Mouse (Mus musculus): Measurements from ENCODE around the gene Vcl. TPM values are rescaled to one million over a fixed set of nuclear protein-coding genes. Genes with fewer than 3 reads are reported as not detected.

Vcl gene
- polyA plus RNA-seq, 2 experiments, result 64.1 to 67.4 TPM

DNA sequence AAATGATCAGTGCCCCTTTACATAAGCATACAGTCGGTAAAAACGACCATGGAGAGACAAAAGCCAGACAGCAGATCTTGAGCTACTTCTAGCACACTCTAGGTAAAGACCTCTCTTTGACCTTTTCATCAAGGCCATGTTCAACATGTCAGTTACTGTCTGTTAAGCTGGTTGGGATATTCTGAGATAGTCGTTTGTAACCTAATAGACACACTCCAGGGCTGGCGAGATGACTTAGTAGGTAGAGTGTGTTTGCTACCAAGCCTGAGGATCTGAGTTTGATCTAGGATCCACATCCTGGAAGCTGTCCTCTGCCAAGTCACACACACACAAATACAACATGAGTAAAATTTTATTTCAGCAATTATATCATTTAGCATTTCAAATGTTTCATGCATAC, 110.4 kb downstream of the Vcl start:
- Histone ChIP-seq H3K36me3 (ENCODE audit: control insufficient read depth, insufficient read depth, low read length) (peaks cover 44% of the 10 kb centered on the region), H3K9ac (ENCODE audit: low read depth, low read length, severe bottlenecking) (no peak overlapping the region), H3K4me3 (replicated peaks; ENCODE audit: low read length) (no peak overlapping the region), H3K4me2 (replicated peaks; ENCODE audit: low read depth, low read length, severe bottlenecking) (no peak overlapping the region), H3K27me3 (ENCODE audit: control insufficient read depth, insufficient read depth, low read length) (no peaks in the 10 kb centered on the region), H3K27ac (replicated peaks; ENCODE audit: low read depth, low read length) (no peak overlapping the region), H3K9me3 (ENCODE audit: control insufficient read depth, low read length) (no peaks in the 10 kb centered on the region), H3K4me1 (ENCODE audit: control insufficient read depth, insufficient read depth, low read length) (no peaks in the 10 kb centered on the region)
- no peak for TF ChIP-seq POLR2A (IDR thresholded peaks at IDR 0.05; ENCODE audit: borderline replicate concordance, extremely low read depth, insufficient read depth, insufficient read length)
- ATAC-seq (ENCODE audit: low FRiP score, low read depth), result no peak
- WGBS, result 90% methylated on average over 4 of the region's 4 CpGs
- DNase-seq (ENCODE audit: low spot score), result no peak

DNA sequence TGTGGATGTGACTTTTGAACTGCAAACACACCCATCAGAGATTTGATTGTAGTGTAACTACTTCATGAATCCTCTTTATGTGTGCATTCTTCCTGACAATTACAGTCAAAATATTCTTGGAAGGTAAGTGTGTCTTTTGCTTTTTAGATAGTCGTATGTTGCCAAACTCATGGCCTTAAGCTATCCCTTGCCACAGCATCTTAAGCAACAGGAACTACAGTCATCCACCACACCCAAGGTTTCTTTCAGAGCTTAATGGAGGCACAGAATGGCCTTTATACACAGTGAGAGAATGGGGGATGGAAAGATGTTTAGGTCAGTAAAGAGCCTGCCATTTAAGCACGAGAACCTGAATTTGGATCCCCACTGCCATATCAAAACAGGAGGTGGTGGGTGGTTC, 118.6 kb downstream of the Vcl start:
- 86% methylated on average over 2 of the region's 2 CpGs for WGBS
- Histone ChIP-seq H3K36me3 (ENCODE audit: control insufficient read depth, insufficient read depth, low read length) (peaks cover 15% of the 10 kb centered on the region), H3K9ac (ENCODE audit: low read depth, low read length, severe bottlenecking) (no peak overlapping the region), H3K27ac (replicated peaks; ENCODE audit: low read depth, low read length) (no peak overlapping the region), H3K4me2 (replicated peaks; ENCODE audit: low read depth, low read length, severe bottlenecking) (no peak overlapping the region), H3K9me3 (ENCODE audit: control insufficient read depth, low read length) (no peaks in the 10 kb centered on the region), H3K4me3 (replicated peaks; ENCODE audit: low read length) (no peak overlapping the region), H3K27me3 (ENCODE audit: control insufficient read depth, insufficient read depth, low read length) (no peaks in the 10 kb centered on the region), H3K4me1 (ENCODE audit: control insufficient read depth, insufficient read depth, low read length) (0 out of 2 replicates have a peak, but pooled peaks cover 3% of the 10 kb centered on the region)
- ATAC-seq (ENCODE audit: low FRiP score, low read depth) (no peak), DNase-seq (ENCODE audit: low spot score) (no peak)
- TF ChIP-seq POLR2A (IDR thresholded peaks at IDR 0.05; ENCODE audit: borderline replicate concordance, extremely low read depth, insufficient read depth, insufficient read length), result no peak

DNA sequence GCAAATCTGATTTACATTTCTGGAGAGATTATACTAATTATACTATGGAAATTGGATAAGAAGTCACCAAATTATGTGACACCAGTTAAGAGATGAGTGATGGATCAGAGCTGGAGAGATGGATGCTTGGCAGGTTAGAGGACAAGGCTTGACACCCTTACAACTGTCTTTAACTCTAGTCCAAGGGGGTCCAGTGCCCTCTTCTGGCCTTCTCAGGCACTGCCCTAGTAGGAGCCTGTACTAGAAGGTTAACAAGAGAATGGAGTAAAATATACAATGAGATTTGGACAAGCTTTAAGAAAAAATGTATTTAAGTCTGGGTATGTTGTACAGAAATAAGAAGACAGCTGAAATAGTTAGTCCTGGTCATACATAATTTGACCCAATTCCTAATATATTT, 119.7 kb downstream of the Vcl start:
- H3K27ac ChIP-seq (replicated peaks; ENCODE audit: low read depth, low read length), result no peak overlapping the region
- H3K4me1 ChIP-seq (ENCODE audit: control insufficient read depth, insufficient read depth, low read length), result 0 out of 2 replicates have a peak, but pooled peaks cover 3% of the 10 kb centered on the region
- H3K36me3 ChIP-seq (ENCODE audit: control insufficient read depth, insufficient read depth, low read length), result peaks cover 15% of the 10 kb centered on the region
- H3K4me2 ChIP-seq (replicated peaks; ENCODE audit: low read depth, low read length, severe bottlenecking), result no peak overlapping the region
- H3K27me3 ChIP-seq (ENCODE audit: control insufficient read depth, insufficient read depth, low read length), result no peaks in the 10 kb centered on the region
- TF ChIP-seq POLR2A (IDR thresholded peaks at IDR 0.05; ENCODE audit: borderline replicate concordance, extremely low read depth, insufficient read depth, insufficient read length), result no peak
- no peak overlapping the region for H3K9ac ChIP-seq (ENCODE audit: low read depth, low read length, severe bottlenecking)
- ATAC-seq (ENCODE audit: low FRiP score, low read depth) (no peak), DNase-seq (ENCODE audit: low spot score) (no peak)
- no peaks in the 10 kb centered on the region for H3K9me3 ChIP-seq (ENCODE audit: control insufficient read depth, low read length)
- H3K4me3 ChIP-seq (replicated peaks; ENCODE audit: low read length), result no peak overlapping the region

DNA sequence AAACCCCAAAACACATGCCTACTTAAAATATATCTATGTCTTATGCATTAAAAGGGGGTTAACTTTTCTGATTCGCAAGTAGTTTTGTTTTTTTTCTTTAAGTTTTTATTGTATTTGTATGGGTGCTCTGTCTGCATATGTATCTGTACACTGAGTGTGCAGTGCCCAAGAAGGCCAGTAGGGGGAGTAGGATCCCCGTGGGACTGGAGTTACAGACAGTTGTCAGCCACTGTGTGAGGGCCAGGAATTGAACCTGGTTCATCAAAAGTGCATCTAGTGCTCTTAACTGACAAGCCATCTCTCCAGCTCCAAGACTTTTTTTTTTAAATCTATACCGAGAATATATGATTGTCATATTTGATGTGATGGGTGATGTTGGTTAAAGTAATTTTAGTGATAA, 121.5 kb downstream of the Vcl start:
- no peak overlapping the region for H3K4me3 ChIP-seq (replicated peaks; ENCODE audit: low read length)
- TF ChIP-seq POLR2A (IDR thresholded peaks at IDR 0.05; ENCODE audit: borderline replicate concordance, extremely low read depth, insufficient read depth, insufficient read length), result no peak
- no peak for DNase-seq (ENCODE audit: low spot score)
- H3K27ac ChIP-seq (replicated peaks; ENCODE audit: low read depth, low read length), result no peak overlapping the region
- ATAC-seq (ENCODE audit: low FRiP score, low read depth), result no peak
- WGBS, result 78% methylated on average over 3 of the region's 3 CpGs
- H3K36me3 ChIP-seq (ENCODE audit: control insufficient read depth, insufficient read depth, low read length), result 0 out of 2 replicates have a peak, but pooled peaks cover 6% of the 10 kb centered on the region
- no peaks in the 10 kb centered on the region for H3K9me3 ChIP-seq (ENCODE audit: control insufficient read depth, low read length)
- peak overlapping the region; percentile 83; the same call in 1 of the 2 replicates for H3K4me2 ChIP-seq (replicated peaks; ENCODE audit: low read depth, low read length, severe bottlenecking)
- H3K27me3 ChIP-seq (ENCODE audit: control insufficient read depth, insufficient read depth, low read length), result no peaks in the 10 kb centered on the region
- H3K4me1 ChIP-seq (ENCODE audit: control insufficient read depth, insufficient read depth, low read length), result 0 out of 2 replicates have a peak, but pooled peaks cover 3% of the 10 kb centered on the region
- no peak overlapping the region for H3K9ac ChIP-seq (ENCODE audit: low read depth, low read length, severe bottlenecking)

DNA sequence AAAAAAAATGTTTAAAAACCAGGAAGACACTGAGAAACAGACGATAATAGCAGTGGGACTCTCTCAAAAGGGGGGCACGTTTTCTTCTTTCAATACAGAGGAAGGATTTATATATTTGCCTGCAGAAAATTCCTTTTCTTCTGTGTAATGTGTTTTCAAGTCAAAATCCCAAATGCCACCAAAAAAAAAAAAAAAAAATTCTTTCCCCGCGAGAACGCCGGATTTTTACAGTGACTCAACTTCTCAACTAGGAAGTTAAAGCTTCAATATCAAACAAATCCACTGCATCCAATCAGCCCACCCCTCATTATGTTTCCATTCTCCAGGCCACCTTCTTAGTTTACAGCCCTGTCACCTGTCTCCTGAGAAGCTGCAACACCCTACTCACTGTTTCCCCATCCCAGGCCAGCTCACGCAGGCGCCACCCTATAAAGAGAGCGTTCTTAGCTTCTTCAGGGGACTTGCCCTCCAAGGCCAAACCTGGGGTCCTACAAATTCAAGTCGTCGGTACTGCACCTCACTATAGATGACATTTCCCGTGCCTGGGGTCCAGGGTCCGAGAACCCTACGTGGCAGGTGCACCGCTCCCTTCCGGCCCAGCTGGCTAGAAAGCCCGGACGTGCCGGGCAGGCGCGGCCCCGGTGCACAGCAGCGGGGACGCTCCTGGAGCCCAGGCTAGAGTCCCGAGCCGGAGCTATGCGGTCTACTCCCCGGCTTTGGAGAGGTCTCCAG, 122.3 kb downstream of the Vcl start:
- Histone ChIP-seq H3K9ac (ENCODE audit: low read depth, low read length, severe bottlenecking) (peak overlapping the region; percentile 77), H3K36me3 (ENCODE audit: control insufficient read depth, insufficient read depth, low read length) (0 out of 2 replicates have a peak, but pooled peaks cover 4% of the 10 kb centered on the region), H3K4me2 (replicated peaks; ENCODE audit: low read depth, low read length, severe bottlenecking) (peak overlapping the region; percentile 83), H3K27me3 (ENCODE audit: control insufficient read depth, insufficient read depth, low read length) (no peaks in the 10 kb centered on the region), H3K27ac (replicated peaks; ENCODE audit: low read depth, low read length) (peak overlapping the region; percentile 94), H3K9me3 (ENCODE audit: control insufficient read depth, low read length) (no peaks in the 10 kb centered on the region), H3K4me1 (ENCODE audit: control insufficient read depth, insufficient read depth, low read length) (0 out of 2 replicates have a peak, but pooled peaks cover 3% of the 10 kb centered on the region), H3K4me3 (replicated peaks; ENCODE audit: low read length) (peak overlapping the region; percentile 91)
- no peak for TF ChIP-seq POLR2A (IDR thresholded peaks at IDR 0.05; ENCODE audit: borderline replicate concordance, extremely low read depth, insufficient read depth, insufficient read length)
- 12% methylated on average over 22 of the region's 28 CpGs for WGBS
- DNase-seq (ENCODE audit: low spot score) (no peak), ATAC-seq (ENCODE audit: low FRiP score, low read depth) (no peak; the same call in 1 of the 2 replicates)

Measured in limb, embryonic 14.5 days (tissue).